Mouse (Mus musculus) MEL (cell line): ENCODE measurements around the gene Aatf.

Experiments used
- CTCF ChIP-seq, 3 experiments: IDR thresholded peaks in 2 of 3; conservative IDR thresholded peaks in 1 of 3; 2 replicates each; pipeline ENCODE4 v1.5.1; 2011 to 2012; ENCODE audit warnings: low read length in 3 of 3, low read depth in 2 of 3, mild to moderate bottlenecking in 2 of 3, improper control_type of control experiment in 1 of 3, inconsistent platforms in 1 of 3, mixed read lengths in 1 of 3, moderate library complexity in 1 of 3; ENCODE audit not compliant: control insufficient read depth in 1 of 3, insufficient read depth in 1 of 3, poor library complexity in 1 of 3, severe bottlenecking in 1 of 3
- KAT2A ChIP-seq: conservative IDR thresholded peaks from 2 replicates; pipeline ENCODE4 v1.6.1; 2012; ENCODE audit warnings: low read depth, low read length, improper control_type of control experiment, inconsistent platforms
- MAFK ChIP-seq: IDR thresholded peaks from 2 replicates; pipeline ENCODE4 v1.6.1; 2011; ENCODE audit warnings: low read depth, mild to moderate bottlenecking, low read length, improper control_type of control experiment, borderline replicate concordance
- MAX ChIP-seq: IDR thresholded peaks from 2 replicates; pipeline ENCODE4 v1.6.1; 2011; ENCODE audit warnings: low read length, improper control_type of control experiment
- NRF1 ChIP-seq: IDR thresholded peaks from 2 replicates; pipeline ENCODE4 v1.6.1; 2014; ENCODE audit warnings: low read depth, mild to moderate bottlenecking, inconsistent platforms, low read length, improper control_type of control experiment, moderate library complexity; ENCODE audit not compliant: poor library complexity, insufficient read depth, severe bottlenecking
- RAD21 ChIP-seq: IDR thresholded peaks from 2 replicates; pipeline ENCODE4 v1.6.1; 2011; ENCODE audit warnings: mild to moderate bottlenecking, low read depth, low read length, improper control_type of control experiment
- ZMIZ1 ChIP-seq: IDR thresholded peaks from 2 replicates; pipeline ENCODE4 v1.6.1; 2012; ENCODE audit warnings: low read depth, mild to moderate bottlenecking, inconsistent platforms, low read length, improper control_type of control experiment, moderate library complexity

DNA sequence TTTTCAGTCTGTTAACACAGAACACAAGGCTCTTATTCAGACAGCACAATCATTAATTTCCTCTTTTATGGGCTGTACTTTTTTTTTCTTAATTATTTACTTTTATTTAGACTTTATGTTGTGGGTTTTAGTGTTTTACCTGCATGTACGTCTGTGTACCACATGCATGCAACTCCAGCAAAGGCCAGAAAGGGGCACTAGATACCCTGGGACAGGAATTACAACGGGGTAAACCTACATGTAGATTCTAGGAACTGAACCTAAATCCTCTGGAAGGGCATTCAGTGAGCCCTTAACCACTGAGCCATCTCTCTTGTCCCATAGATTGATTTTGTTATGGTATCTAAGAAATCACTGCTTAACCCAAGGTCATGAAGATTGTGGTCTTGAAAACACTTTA lies 15.4 kb downstream of the Aatf start:
- no peak for TF ChIP-seq MAFK
- no peak for TF ChIP-seq MAX
- TF ChIP-seq KAT2A: no peak
- TF ChIP-seq CTCF (IDR thresholded peaks at IDR 0.05 in 2 of 3, conservative IDR thresholded peaks at IDR 0.05 in 1 of 3; ENCODE audit: control insufficient read depth in 1 of 3, insufficient read depth in 1 of 3, low read depth in 2 of 3, low read length in 3 of 3, poor library complexity in 1 of 3, severe bottlenecking in 1 of 3): peak; percentile 24 to 52 (median 25); a peak in 5 of 6 replicates
- peak; percentile 35 for TF ChIP-seq RAD21
- no peak for TF ChIP-seq ZMIZ1
- no peak for TF ChIP-seq NRF1
